Mouse (Mus musculus): ENCODE results near the gene Nuf2. TPM values are rescaled to one million over a fixed set of nuclear protein-coding genes. Genes with fewer than 3 reads are reported as not detected.
"Not testable (repeated sequence)": the region's sequence is repeated elsewhere in the genome, so short reads cannot be mapped to it uniquely, and the experiment has no call there.

The Nuf2 gene
- polyA plus RNA-seq, 1 experiment from 2014 or later: 75.5 TPM

- H3K27me3 ChIP-seq (ENCODE audit: control insufficient read depth, insufficient read depth, low read length): no peaks in the 10 kb centered on the region
- no peak for ATAC-seq (ENCODE audit: low FRiP score)
- 90% methylated on average over 8 of the region's 8 CpGs for WGBS
Observed at GRCm38 (mm10) chr1:169529996-169530518, 1.2 kb downstream of the Nuf2 start.

GRCm38 (mm10) chr1:169526006-169526680 lies 5.1 kb downstream of the Nuf2 start:
- Histone ChIP-seq H3K4me3 (ENCODE audit: low read depth, low read length) (no peak overlapping the region), H3K27me3 (ENCODE audit: control insufficient read depth, insufficient read depth, low read length) (no peaks in the 10 kb centered on the region), H3K9ac (ENCODE audit: low read depth, low read length) (no peak overlapping the region), H3K27ac (ENCODE audit: low read depth, low read length) (no peak overlapping the region), H3K4me1 (replicated peaks; ENCODE audit: control insufficient read depth, insufficient read depth, low read length) (no peaks in the 10 kb centered on the region), H3K4me2 (replicated peaks; ENCODE audit: low read depth, low read length) (no peak overlapping the region), H3K36me3 (ENCODE audit: control insufficient read depth, insufficient read depth, low read length) (peaks cover 6% of the 10 kb centered on the region; the same call in 1 of the 2 replicates), H3K9me3 (ENCODE audit: control insufficient read depth, low read length) (no peaks in the 10 kb centered on the region)
- WGBS: 98% methylated on average over 5 of the region's 5 CpGs
- ATAC-seq (ENCODE audit: low FRiP score): no peak
- DNase-seq (ENCODE audit: low spot score): no peak

More at GRCm38 (mm10) chr1:169529996-169530518, 1.2 kb downstream of the Nuf2 start:
- no peak overlapping the region for H3K27ac ChIP-seq (ENCODE audit: low read depth, low read length)
- no peaks in the 10 kb centered on the region for H3K4me1 ChIP-seq (replicated peaks; ENCODE audit: control insufficient read depth, insufficient read depth, low read length)
- no peaks in the 10 kb centered on the region for H3K9me3 ChIP-seq (ENCODE audit: control insufficient read depth, low read length)
- no peaks in the 10 kb centered on the region for H3K36me3 ChIP-seq (ENCODE audit: control insufficient read depth, insufficient read depth, low read length)
- DNase-seq (ENCODE audit: low spot score): no peak
- peak overlapping the region; percentile 39 for H3K4me2 ChIP-seq (replicated peaks; ENCODE audit: low read depth, low read length)
- H3K9ac ChIP-seq (ENCODE audit: low read depth, low read length): peak overlapping the region; percentile 53; the same call in 1 of the 2 replicates
- H3K4me3 ChIP-seq (ENCODE audit: low read depth, low read length): peak overlapping the region; percentile 61

GRCm38 (mm10) chr1:169519337-169519736 lies 11.9 kb downstream of the Nuf2 start:
- Histone ChIP-seq H3K9me3 (ENCODE audit: control insufficient read depth, low read length) (no peaks in the 10 kb centered on the region), H3K27ac (ENCODE audit: low read depth, low read length) (no peak overlapping the region), H3K4me3 (ENCODE audit: low read depth, low read length) (no peak overlapping the region), H3K36me3 (ENCODE audit: control insufficient read depth, insufficient read depth, low read length) (peaks cover 9% of the 10 kb centered on the region; the same call in 1 of the 2 replicates), H3K27me3 (ENCODE audit: control insufficient read depth, insufficient read depth, low read length) (no peaks in the 10 kb centered on the region), H3K4me1 (replicated peaks; ENCODE audit: control insufficient read depth, insufficient read depth, low read length) (no peaks in the 10 kb centered on the region), H3K9ac (ENCODE audit: low read depth, low read length) (no peak overlapping the region), H3K4me2 (replicated peaks; ENCODE audit: low read depth, low read length) (no peak overlapping the region)
- 91% methylated on average over 11 of the region's 11 CpGs for WGBS
- ATAC-seq (ENCODE audit: low FRiP score) (no peak), DNase-seq (ENCODE audit: low spot score) (no peak)

- H3K9ac ChIP-seq (ENCODE audit: low read depth, low read length); H3K27me3 ChIP-seq (ENCODE audit: control insufficient read depth, insufficient read depth, low read length); DNase-seq (ENCODE audit: low spot score); H3K36me3 ChIP-seq (ENCODE audit: control insufficient read depth, insufficient read depth, low read length); H3K4me1 ChIP-seq (replicated peaks; ENCODE audit: control insufficient read depth, insufficient read depth, low read length); H3K4me3 ChIP-seq (ENCODE audit: low read depth, low read length); H3K4me2 ChIP-seq (replicated peaks; ENCODE audit: low read depth, low read length); H3K9me3 ChIP-seq (ENCODE audit: control insufficient read depth, low read length); H3K27ac ChIP-seq (ENCODE audit: low read depth, low read length); ATAC-seq (ENCODE audit: low FRiP score): not testable (repeated sequence)
- 97% methylated on average over 7 of the region's 7 CpGs for WGBS
Observed at GRCm38 (mm10) chr1:169517899-169518517, 13.3 kb downstream of the Nuf2 start.

- Histone ChIP-seq H3K9me3 (ENCODE audit: control insufficient read depth, low read length) (no peaks in the 10 kb centered on the region), H3K4me1 (replicated peaks; ENCODE audit: control insufficient read depth, insufficient read depth, low read length) (no peaks in the 10 kb centered on the region), H3K4me2 (replicated peaks; ENCODE audit: low read depth, low read length) (no peak overlapping the region), H3K27me3 (ENCODE audit: control insufficient read depth, insufficient read depth, low read length) (no peaks in the 10 kb centered on the region), H3K36me3 (ENCODE audit: control insufficient read depth, insufficient read depth, low read length) (peaks cover 5% of the 10 kb centered on the region; the same call in 1 of the 2 replicates), H3K4me3 (ENCODE audit: low read depth, low read length) (no peak overlapping the region), H3K9ac (ENCODE audit: low read depth, low read length) (no peak overlapping the region), H3K27ac (ENCODE audit: low read depth, low read length) (no peak overlapping the region)
- no peak for ATAC-seq (ENCODE audit: low FRiP score)
- DNase-seq (ENCODE audit: low spot score): peak; percentile 13
- WGBS: 96% methylated on average over 8 of the region's 8 CpGs
Observed at GRCm38 (mm10) chr1:169517376-169517892, 13.8 kb downstream of the Nuf2 start.

GRCm38 (mm10) chr1:169506354-169506753 lies 24.9 kb downstream of the Nuf2 start:
- Histone ChIP-seq H3K27ac (ENCODE audit: low read depth, low read length) (no peak overlapping the region), H3K27me3 (ENCODE audit: control insufficient read depth, insufficient read depth, low read length) (no peaks in the 10 kb centered on the region), H3K9me3 (ENCODE audit: control insufficient read depth, low read length) (no peaks in the 10 kb centered on the region), H3K36me3 (ENCODE audit: control insufficient read depth, insufficient read depth, low read length) (0 out of 2 replicates have a peak, but pooled peaks cover 2% of the 10 kb centered on the region), H3K9ac (ENCODE audit: low read depth, low read length) (no peak overlapping the region), H3K4me3 (ENCODE audit: low read depth, low read length) (no peak overlapping the region), H3K4me1 (replicated peaks; ENCODE audit: control insufficient read depth, insufficient read depth, low read length) (no peaks in the 10 kb centered on the region), H3K4me2 (replicated peaks; ENCODE audit: low read depth, low read length) (no peak overlapping the region)
- ATAC-seq (ENCODE audit: low FRiP score): no peak
- no peak for DNase-seq (ENCODE audit: low spot score)
- WGBS: 90% methylated on average over 6 of the region's 6 CpGs

GRCm38 (mm10) chr1:169502876-169503275 lies 28.4 kb downstream of the Nuf2 start:
- H3K4me2 ChIP-seq (replicated peaks; ENCODE audit: low read depth, low read length): no peak overlapping the region
- no peaks in the 10 kb centered on the region for H3K27me3 ChIP-seq (ENCODE audit: control insufficient read depth, insufficient read depth, low read length)
- no peak overlapping the region for H3K27ac ChIP-seq (ENCODE audit: low read depth, low read length)
- no peaks in the 10 kb centered on the region for H3K9me3 ChIP-seq (ENCODE audit: control insufficient read depth, low read length)
- H3K4me1 ChIP-seq (replicated peaks; ENCODE audit: control insufficient read depth, insufficient read depth, low read length): no peaks in the 10 kb centered on the region
- H3K4me3 ChIP-seq (ENCODE audit: low read depth, low read length): no peak overlapping the region
- 95% methylated on average over 3 of the region's 3 CpGs for WGBS
- DNase-seq (ENCODE audit: low spot score) (no peak), ATAC-seq (ENCODE audit: low FRiP score) (no peak)
- 0 out of 2 replicates have a peak, but pooled peaks cover 2% of the 10 kb centered on the region for H3K36me3 ChIP-seq (ENCODE audit: control insufficient read depth, insufficient read depth, low read length)
- H3K9ac ChIP-seq (ENCODE audit: low read depth, low read length): no peak overlapping the region

GRCm38 (mm10) chr1:169495621-169496020 lies 35.6 kb downstream of the Nuf2 start:
- no peak overlapping the region for H3K4me3 ChIP-seq (ENCODE audit: low read depth, low read length)
- no peaks in the 10 kb centered on the region for H3K27me3 ChIP-seq (ENCODE audit: control insufficient read depth, insufficient read depth, low read length)
- no peak overlapping the region for H3K4me2 ChIP-seq (replicated peaks; ENCODE audit: low read depth, low read length)
- no peak overlapping the region for H3K27ac ChIP-seq (ENCODE audit: low read depth, low read length)
- no peak overlapping the region for H3K9ac ChIP-seq (ENCODE audit: low read depth, low read length)
- WGBS: 78% methylated on average over 8 of the region's 8 CpGs
- no peaks in the 10 kb centered on the region for H3K4me1 ChIP-seq (replicated peaks; ENCODE audit: control insufficient read depth, insufficient read depth, low read length)
- H3K9me3 ChIP-seq (ENCODE audit: control insufficient read depth, low read length): no peaks in the 10 kb centered on the region
- ATAC-seq (ENCODE audit: low FRiP score): no peak
- no peaks in the 10 kb centered on the region for H3K36me3 ChIP-seq (ENCODE audit: control insufficient read depth, insufficient read depth, low read length)
- peak; percentile 70 for DNase-seq (ENCODE audit: low spot score)

All from hindbrain, embryonic 11.5 days (tissue).